Mouse (Mus musculus): Measurements from ENCODE around the gene Enthd1.

- TF ChIP-seq CTCF (IDR thresholded peaks at IDR 0.05; ENCODE audit: low read depth, low read length) (no peak), POLR2AphosphoS5 (IDR thresholded peaks at IDR 0.05; ENCODE audit: insufficient replicate concordance, low read depth, low read length) (no peak), TAL1 (conservative IDR thresholded peaks at IDR 0.05; ENCODE audit: low read depth, low read length) (no peak), GATA1 (IDR thresholded peaks at IDR 0.05; ENCODE audit: borderline replicate concordance, low read length) (no peak)
These were observed 2.2 kb upstream of the Enthd1 start for GRCm38 (mm10) chr15:80567139-80567538.
